In genomic region chr16:35308486-35309143, GRCm38 (mm10) we compare ENCODE assay signal across 17 mouse cellular contexts. TPM values are rescaled to one million over a fixed set of nuclear protein-coding genes. Genes with fewer than 3 reads are reported as not detected.
A peak's percentile ranks its signal among the peaks of the same experiment; 100 is the strongest.
DNase-seq lines count a peak whose midpoint lies in the region; ATAC-seq and TF ChIP-seq lines count a peak whose summit lies in the region.
"Had no signal": no experiment of that assay in that cellular context is flagged by ENCODE, and none has a peak within 500 bp of the region (broad histone marks: within the 10 kb centered on the region; RNA-seq: fewer than 3 reads in every experiment).

No protein-coding gene starts in this region.

- no peak overlapping the region for H3K4me3 ChIP-seq in heart, embryonic 15.5 days
- no peak overlapping the region for H3K4me3 ChIP-seq in lung, adult 2 months (replicated peaks; ENCODE audit: extremely low read depth, low read depth, low read length)
- H3K4me3 ChIP-seq in liver, embryonic 16.5 days (ENCODE audit: low read depth, low read length), result no peak overlapping the region
- H3K4me3 ChIP-seq: forebrain, embryonic 12.5 days; layer of hippocampus, adult 2 months; midbrain, embryonic 12.5 days had no signal

- H3K9ac ChIP-seq in heart, embryonic 15.5 days, result no peak overlapping the region
- H3K9ac ChIP-seq in liver, embryonic 16.5 days (ENCODE audit: low read depth, low read length), result no peak overlapping the region
- H3K9ac ChIP-seq: forebrain, embryonic 12.5 days; hindbrain, embryonic 14.5 days; midbrain, embryonic 12.5 days had no signal

- no peaks in the 10 kb centered on the region for H3K9me3 ChIP-seq in heart, embryonic 15.5 days (replicated peaks)
- no peaks in the 10 kb centered on the region for H3K9me3 ChIP-seq in liver, embryonic 16.5 days (replicated peaks; ENCODE audit: control insufficient read depth, low read length)
- H3K9me3 ChIP-seq: forebrain, embryonic 12.5 days; midbrain, embryonic 12.5 days had no signal

- WGBS in heart, embryonic 15.5 days, result 83% methylated on average over 6 of the region's 6 CpGs
- WGBS in lung, adult 2 months, result 71% methylated on average over 6 of the region's 6 CpGs
- WGBS in liver, embryonic 16.5 days (ENCODE audit: insufficient replicate concordance), result 55% methylated on average over 6 of the region's 6 CpGs

- no peak for TF ChIP-seq CTCF in lung, adult 2 months (IDR thresholded peaks at IDR 0.05; ENCODE audit: insufficient read depth, low read length)

- peaks cover 19% of the 10 kb centered on the region for H3K36me3 ChIP-seq in heart, embryonic 15.5 days
- no peaks in the 10 kb centered on the region for H3K36me3 ChIP-seq in liver, embryonic 16.5 days (ENCODE audit: control insufficient read depth, insufficient read depth)

- no peaks in the 10 kb centered on the region for H3K27me3 ChIP-seq in heart, embryonic 15.5 days
- H3K27me3 ChIP-seq in liver, embryonic 16.5 days (ENCODE audit: control insufficient read depth, insufficient read depth, low read depth, low read length), result no peaks in the 10 kb centered on the region
- H3K27me3 ChIP-seq: forebrain, embryonic 12.5 days; midbrain, embryonic 12.5 days had no signal

- no peak overlapping the region for H3K4me2 ChIP-seq in heart, embryonic 15.5 days
- H3K4me2 ChIP-seq in liver, embryonic 16.5 days (ENCODE audit: low read depth, low read length), result no peak overlapping the region
- H3K4me2 ChIP-seq: forebrain, embryonic 12.5 days; hindbrain, embryonic 14.5 days; midbrain, embryonic 12.5 days had no signal

- intact Hi-C loops in heart, postnatal 25 days (cut with DNase I), result no loop called here

- ATAC-seq in heart, embryonic 15.5 days (replicated peaks; ENCODE audit: insufficient number of reproducible peaks, insufficient read depth, low FRiP score, low read depth), result no peak
- ATAC-seq in liver, embryonic 16.5 days (ENCODE audit: low read depth), result peak; percentile 89

- no peak for DNase-seq in heart, postnatal 25 days (ENCODE audit: low spot score)
- peak; percentile 30 for DNase-seq in lung, postnatal 25 days (ENCODE audit: low spot score)
- DNase-seq in lung, adult 2 months, result no peak
- DNase-seq in adrenal gland, postnatal 14 days, result no peak
- no peak for DNase-seq in retina, postnatal 1 day
- DNase-seq: cerebellum, adult 9-10 months; gastrocnemius, postnatal 36 days; heart, postnatal 10 days; kidney, adult 8-10 months; kidney, postnatal 14 days; thymus, adult 2 months had no signal

- TF ChIP-seq POLR2A in lung, adult 2 months (IDR thresholded peaks at IDR 0.05; ENCODE audit: borderline replicate concordance, extremely low read depth, low read depth, low read length), result no peak

- peak overlapping the region; percentile 68 for H3K27ac ChIP-seq in heart, embryonic 15.5 days
- H3K27ac ChIP-seq in liver, embryonic 16.5 days (ENCODE audit: low read length), result peak overlapping the region; percentile 52
- H3K27ac ChIP-seq: forebrain, embryonic 12.5 days; hindbrain, embryonic 14.5 days; layer of hippocampus, adult 2 months; midbrain, embryonic 12.5 days had no signal

- H3K4me1 ChIP-seq in heart, embryonic 15.5 days (replicated peaks), result peaks cover 23% of the 10 kb centered on the region
- H3K4me1 ChIP-seq in lung, adult 2 months (ENCODE audit: control insufficient read depth, insufficient read depth, low read length), result peaks cover 4% of the 10 kb centered on the region; the same call in 1 of the 2 replicates
- H3K4me1 ChIP-seq in liver, embryonic 16.5 days (ENCODE audit: control insufficient read depth, low read depth, low read length), result no peaks in the 10 kb centered on the region

RNA-seq across cellular contexts. Expression of gene Sec22a, which starts 55.1 kb away (rescaled TPM):
- polyA plus RNA-seq in heart, embryonic 15.5 days (2015; fragmentation: Nextera tagmentation; extraction: Ambion mirVana), result 33.5 and 35.1 TPM in 2 replicates
- 10 to 100 TPM; 10.1 to 10.7 TPM for total RNA-seq in heart, postnatal 25 days (2021)
- 13.2 and 23.4 TPM in 2 replicates for polyA plus RNA-seq in lung, adult 2 months (2012; rRNA removed)
- 8.8 and 9.4 TPM in 2 replicates for polyA plus RNA-seq in liver, embryonic 16.5 days (2015; fragmentation: Nextera tagmentation; extraction: Ambion mirVana)
- total RNA-seq in adrenal gland, postnatal 14 days (2021), result 24.4 and 24.9 TPM in 2 replicates
